Mouse (Mus musculus): ENCODE measurements at regions not wholly inside any gene's neighbourhood (a gene's known extent, or its start where the extent isn't known, plus 50 kb on each side); places are given as distances from the start of the nearest gene placed in this dataset. TPM values are rescaled to one million over a fixed set of nuclear protein-coding genes. Genes with fewer than 3 reads are reported as not detected.

DNA sequence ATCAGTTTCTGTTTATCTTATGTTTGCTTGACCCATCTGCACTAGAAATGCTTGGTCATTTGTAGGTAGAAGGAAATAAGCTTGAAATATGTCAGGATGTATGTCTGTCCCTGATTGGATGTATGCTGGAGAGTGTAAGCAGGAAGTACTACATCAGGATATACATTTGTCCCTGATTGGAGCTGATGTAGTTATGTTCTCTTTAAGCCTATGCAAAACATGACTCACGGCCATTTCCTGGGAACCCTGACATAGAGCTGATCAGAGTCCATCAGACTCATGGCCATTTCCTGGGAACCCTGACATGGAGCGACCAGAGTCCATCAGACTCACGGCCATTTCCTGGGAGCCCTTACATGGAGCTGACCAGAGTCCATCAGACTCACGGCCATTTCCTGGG is 858.6 kb downstream of the Cps1 start:
- Histone ChIP-seq H3K4me1 (replicated peaks; ENCODE audit: control insufficient read depth, insufficient read depth, low read length) (no peaks in the 10 kb centered on the region), H3K9me3 (ENCODE audit: control insufficient read depth, low read length) (no peaks in the 10 kb centered on the region), H3K36me3 (ENCODE audit: control insufficient read depth, insufficient read depth) (no peaks in the 10 kb centered on the region), H3K27ac (ENCODE audit: low read length) (no peak overlapping the region), H3K4me3 (replicated peaks; ENCODE audit: low read length) (no peak overlapping the region), H3K9ac (replicated peaks; ENCODE audit: low read depth, low read length) (no peak overlapping the region), H3K4me2 (ENCODE audit: low read length) (no peak overlapping the region), H3K27me3 (replicated peaks; ENCODE audit: control insufficient read depth, insufficient read depth, low read length) (no peaks in the 10 kb centered on the region)
- 91% methylated on average over 4 of the region's 4 CpGs for WGBS
- ATAC-seq: no peak

Small RNAs in the stretch of these regions (microRNA-seq; reads per million reads assigned to microRNA genes)
- gene Gm23189: not detected

Data from forebrain, embryonic 16.5 days (tissue).